Mouse (Mus musculus): ENCODE results near the gene Tmem240.

The Tmem240 gene

DNA sequence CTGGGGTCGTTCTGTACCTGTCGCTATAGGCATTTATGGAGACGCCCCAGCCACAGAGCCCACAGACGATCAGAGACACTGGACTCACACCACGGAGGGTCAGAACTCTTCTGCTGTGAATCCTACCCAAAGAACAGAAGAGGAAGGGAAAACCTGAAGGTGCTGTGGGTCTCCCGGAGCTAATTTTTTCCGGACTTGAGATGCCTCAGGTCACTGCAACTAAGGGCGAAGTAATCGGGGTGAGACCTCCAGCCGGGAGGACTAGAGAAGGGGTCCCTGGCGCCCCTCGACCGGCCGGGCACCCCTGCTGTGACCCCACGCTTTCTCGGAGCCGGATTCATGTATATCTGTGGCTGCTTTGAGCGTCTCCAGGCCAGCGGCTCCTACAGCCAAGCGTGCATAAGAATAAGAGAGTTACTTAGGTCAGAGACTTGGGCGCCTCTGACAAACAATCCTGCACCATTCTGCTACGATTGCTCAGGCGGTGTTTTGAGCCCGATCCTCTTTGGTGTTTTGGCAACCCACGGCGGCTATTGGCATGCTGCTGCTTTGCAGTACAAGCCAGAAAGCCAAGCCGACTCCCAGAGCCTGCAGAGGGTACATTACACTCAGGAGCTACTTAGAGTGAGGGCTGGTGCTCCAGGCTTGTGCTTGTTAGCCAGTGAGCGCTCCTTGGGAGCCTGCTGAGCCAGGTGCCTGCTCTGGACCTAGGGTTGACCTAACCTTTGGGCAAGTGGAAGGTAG lies 26.9 kb downstream of the Tmem240 start:
- in situ Hi-C loops (cut with MboI; ENCODE audit: low pct_unique_long_range_greater_than_20kb in 1 of 2, low sequenced_read_pairs in 2 of 2, unreplicated experiment in 1 of 2), result no loop called here

GRCm38 (mm10) chr4:155762357-155762756 lies 27.8 kb downstream of the Tmem240 start:
- in situ Hi-C loops (cut with MboI; ENCODE audit: low pct_unique_long_range_greater_than_20kb in 1 of 2, low sequenced_read_pairs in 2 of 2, unreplicated experiment in 1 of 2), result no loop called here

DNA sequence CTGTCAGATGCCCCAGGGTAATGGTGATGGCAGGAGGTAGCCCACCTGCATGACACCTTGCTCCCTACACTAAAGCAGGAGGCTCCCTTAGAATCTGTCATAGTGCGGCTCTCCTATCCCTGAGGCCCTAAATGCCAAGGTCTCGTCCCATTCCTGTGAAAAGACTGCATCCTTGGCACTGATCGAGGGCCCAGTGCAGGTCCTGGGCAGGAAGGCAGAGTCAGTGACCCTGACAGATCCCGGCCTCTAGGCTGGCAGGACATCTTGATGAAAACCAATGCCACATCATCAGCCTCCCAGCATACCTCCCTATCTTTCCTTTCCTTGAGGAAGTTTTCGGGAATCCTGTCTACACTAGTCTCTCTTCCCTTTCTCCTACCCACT lies 34.9 kb downstream of the Tmem240 start:
- in situ Hi-C loops (cut with MboI; ENCODE audit: low pct_unique_long_range_greater_than_20kb in 1 of 2, low sequenced_read_pairs in 2 of 2, unreplicated experiment in 1 of 2), result no loop called here

DNA sequence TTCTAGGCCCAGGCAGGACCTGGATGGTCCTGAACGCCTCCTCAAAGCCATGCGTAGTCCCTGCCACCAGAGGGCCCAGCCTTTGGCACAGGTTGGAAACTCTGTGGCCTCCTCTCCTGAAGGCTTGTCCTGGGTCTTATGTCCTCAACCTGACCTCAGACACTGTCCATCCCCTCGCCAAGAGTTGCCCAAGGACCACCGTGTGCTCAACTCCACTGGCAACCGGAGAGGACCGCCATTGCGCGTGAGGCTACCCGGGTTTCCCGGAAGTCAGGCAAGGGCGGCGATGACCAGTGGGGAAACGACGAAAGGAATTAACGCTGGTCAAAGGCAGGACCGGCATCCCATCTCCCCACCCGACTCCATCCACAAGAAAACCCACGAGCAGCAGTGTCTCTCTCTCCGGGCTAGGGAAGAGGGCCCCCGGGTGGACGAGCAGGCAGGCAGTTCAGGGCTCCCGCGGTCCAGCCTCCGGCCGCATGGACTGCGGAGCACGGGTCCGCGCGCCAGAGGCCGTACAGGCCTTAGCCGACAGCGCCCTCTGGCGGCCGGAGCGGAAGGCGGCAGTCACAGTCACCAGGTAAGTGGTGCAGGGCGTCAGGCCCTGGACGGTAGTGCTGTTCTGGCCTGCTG lies 35.4 kb downstream of the Tmem240 start:
- in situ Hi-C loops (cut with MboI; ENCODE audit: low pct_unique_long_range_greater_than_20kb in 1 of 2, low sequenced_read_pairs in 2 of 2, unreplicated experiment in 1 of 2), result no loop called here

DNA sequence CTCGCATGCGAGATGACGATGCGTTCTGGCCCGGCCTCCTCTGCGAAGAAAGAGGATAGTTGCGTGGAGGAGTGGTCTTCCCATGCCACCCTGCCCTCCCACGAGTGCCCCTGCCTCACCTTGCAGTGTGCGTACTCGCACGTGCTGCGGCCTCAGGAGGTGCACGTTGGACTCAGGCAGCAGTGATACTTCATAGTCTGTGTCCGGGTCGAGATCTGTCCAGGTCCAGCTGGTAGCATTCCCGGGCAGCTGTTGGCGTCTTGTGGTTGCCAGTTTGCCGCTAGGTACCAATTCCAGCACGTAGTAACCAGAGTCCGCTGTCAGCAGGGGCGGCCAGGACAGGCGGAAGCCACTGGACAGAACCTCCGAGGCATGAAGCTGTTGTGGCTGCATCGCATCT lies 36.0 kb downstream of the Tmem240 start:
- in situ Hi-C loops (cut with MboI; ENCODE audit: low pct_unique_long_range_greater_than_20kb in 1 of 2, low sequenced_read_pairs in 2 of 2, unreplicated experiment in 1 of 2), result no loop called here

GRCm38 (mm10) chr4:155771706-155772105 lies 37.1 kb downstream of the Tmem240 start:
- in situ Hi-C loops (cut with MboI; ENCODE audit: low pct_unique_long_range_greater_than_20kb in 1 of 2, low sequenced_read_pairs in 2 of 2, unreplicated experiment in 1 of 2), result no loop called here

- in situ Hi-C loops (cut with MboI; ENCODE audit: low pct_unique_long_range_greater_than_20kb in 1 of 2, low sequenced_read_pairs in 2 of 2, unreplicated experiment in 1 of 2), result no loop called here
These were observed 38.2 kb downstream of the Tmem240 start for GRCm38 (mm10) chr4:155772786-155773185.

- in situ Hi-C loops (cut with MboI; ENCODE audit: low pct_unique_long_range_greater_than_20kb in 1 of 2, low sequenced_read_pairs in 2 of 2, unreplicated experiment in 1 of 2), result no loop called here
These were observed 38.9 kb downstream of the Tmem240 start for GRCm38 (mm10) chr4:155773335-155774078.

GRCm38 (mm10) chr4:155774280-155774754 lies 39.7 kb downstream of the Tmem240 start, which contains the start of gene Vwa1:
TSS of gene Vwa1 (minus strand) at chr4:155774698.
- in situ Hi-C loops (cut with MboI; ENCODE audit: low pct_unique_long_range_greater_than_20kb in 1 of 2, low sequenced_read_pairs in 2 of 2, unreplicated experiment in 1 of 2), result no loop called here

GRCm38 (mm10) chr4:155774971-155775740 lies 40.6 kb downstream of the Tmem240 start:
- in situ Hi-C loops (cut with MboI; ENCODE audit: low pct_unique_long_range_greater_than_20kb in 1 of 2, low sequenced_read_pairs in 2 of 2, unreplicated experiment in 1 of 2), result no loop called here

GRCm38 (mm10) chr4:155775855-155776254 lies 41.3 kb downstream of the Tmem240 start:
- in situ Hi-C loops (cut with MboI; ENCODE audit: low pct_unique_long_range_greater_than_20kb in 1 of 2, low sequenced_read_pairs in 2 of 2, unreplicated experiment in 1 of 2), result no loop called here

DNA sequence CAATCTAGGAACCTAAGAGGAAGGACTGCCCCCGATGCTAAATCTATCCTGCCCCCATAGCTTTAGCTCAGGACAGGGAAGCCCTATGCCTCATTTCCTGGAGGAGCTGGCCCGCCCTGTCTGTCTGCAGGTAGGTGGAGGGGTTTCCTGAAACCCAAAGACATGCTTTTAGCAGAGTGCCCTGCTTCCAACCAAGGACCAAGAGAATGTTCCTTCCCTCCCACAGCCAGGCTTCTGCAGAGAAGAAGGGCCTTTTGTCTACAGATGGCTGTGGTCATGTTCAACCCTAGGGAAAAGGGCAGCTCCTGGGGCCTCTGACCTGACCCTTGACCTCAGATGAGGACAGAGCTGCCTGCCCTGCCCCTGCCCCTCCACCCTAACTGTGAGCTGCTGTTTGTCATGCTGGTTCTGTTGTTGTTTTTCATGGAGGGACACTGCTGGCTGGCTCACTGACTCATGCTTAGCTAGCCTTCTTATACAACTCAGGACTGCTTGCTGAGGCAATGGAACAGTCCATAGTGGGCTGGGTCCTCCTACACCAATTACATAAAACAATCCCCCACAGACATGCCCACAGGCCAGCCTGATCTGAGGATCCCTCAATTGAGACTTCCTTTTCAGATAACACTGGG lies 42.2 kb downstream of the Tmem240 start:
- in situ Hi-C loops (cut with MboI; ENCODE audit: low pct_unique_long_range_greater_than_20kb in 1 of 2, low sequenced_read_pairs in 2 of 2, unreplicated experiment in 1 of 2), result no loop called here

GRCm38 (mm10) chr4:155777816-155778215 lies 43.2 kb downstream of the Tmem240 start:
- in situ Hi-C loops (cut with MboI; ENCODE audit: low pct_unique_long_range_greater_than_20kb in 1 of 2, low sequenced_read_pairs in 2 of 2, unreplicated experiment in 1 of 2), result no loop called here

DNA sequence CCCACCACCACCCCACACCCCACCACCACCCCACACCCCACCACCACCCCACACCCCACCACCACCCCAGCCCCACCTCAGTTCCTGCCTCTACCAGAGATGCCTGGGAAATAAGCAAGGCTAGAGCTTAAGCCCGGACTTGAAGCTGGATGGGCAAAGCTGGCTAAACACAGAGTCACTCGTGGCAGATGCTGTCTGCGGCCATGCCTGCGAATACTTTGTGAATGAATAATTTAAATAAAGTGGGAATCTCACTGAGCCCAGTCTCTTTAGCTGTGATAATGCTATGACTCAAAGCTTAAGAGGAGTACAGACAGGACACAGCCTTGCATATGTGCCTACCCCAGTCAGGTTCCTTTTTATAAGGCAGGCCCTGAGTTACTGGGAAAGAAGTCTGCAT lies 44.9 kb downstream of the Tmem240 start:
- in situ Hi-C loops (cut with MboI; ENCODE audit: low pct_unique_long_range_greater_than_20kb in 1 of 2, low sequenced_read_pairs in 2 of 2, unreplicated experiment in 1 of 2), result no loop called here

- in situ Hi-C loops (cut with MboI; ENCODE audit: low pct_unique_long_range_greater_than_20kb in 1 of 2, low sequenced_read_pairs in 2 of 2, unreplicated experiment in 1 of 2), result no loop called here
These were observed 46.3 kb downstream of the Tmem240 start for GRCm38 (mm10) chr4:155780895-155781294.

GRCm38 (mm10) chr4:155783486-155784080 lies 49.0 kb downstream of the Tmem240 start:
- in situ Hi-C loops (cut with MboI; ENCODE audit: low pct_unique_long_range_greater_than_20kb in 1 of 2, low sequenced_read_pairs in 2 of 2, unreplicated experiment in 1 of 2), result no loop called here

DNA sequence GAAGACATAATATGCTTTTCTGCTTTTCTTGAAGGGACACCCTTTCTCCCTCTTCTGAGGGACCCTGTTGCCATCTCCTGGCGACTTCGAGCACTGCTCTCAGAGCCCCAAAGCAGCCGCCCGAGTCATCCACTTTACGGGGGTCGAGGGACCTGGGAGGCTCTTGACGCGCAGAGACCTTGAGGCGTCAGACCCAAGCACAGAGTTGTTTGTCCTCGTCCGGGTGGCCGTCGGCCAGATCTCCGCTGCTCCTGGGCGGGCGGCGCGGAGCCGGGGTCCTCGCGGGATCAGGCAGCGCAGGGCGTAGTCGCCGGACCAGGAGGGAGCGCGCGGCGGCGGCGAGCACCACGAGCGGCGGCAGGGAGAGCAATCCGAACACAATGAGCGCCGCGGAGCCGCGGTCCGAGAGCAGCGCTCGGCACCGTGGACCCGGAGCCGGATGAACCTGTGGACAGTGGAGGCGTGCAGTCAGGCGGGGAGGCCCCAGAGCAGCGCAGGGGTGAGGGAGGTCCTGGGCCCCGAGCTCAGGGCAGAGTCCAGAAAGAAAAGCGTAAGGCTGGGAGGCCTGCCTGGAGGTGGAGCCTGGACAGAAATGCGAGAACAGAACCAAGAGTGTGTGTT lies 49.6 kb downstream of the Tmem240 start:
- in situ Hi-C loops (cut with MboI; ENCODE audit: low pct_unique_long_range_greater_than_20kb in 1 of 2, low sequenced_read_pairs in 2 of 2, unreplicated experiment in 1 of 2), result no loop called here

Measured in mouse embryonic stem cell (cell line).